Mouse (Mus musculus) gastrocnemius, adult 18-20 months (tissue): Measurements from ENCODE around the gene Spock1. TPM values are rescaled to one million over a fixed set of nuclear protein-coding genes. Genes with fewer than 3 reads are reported as not detected.

ENCODE experiments used
- DNase-seq: peaks from one replicate; pipeline ENCODE4 v3.0.0; 2021; ENCODE audit warnings: low spot score
- total RNA-seq, 2 experiments: library from RNA; stranded (reverse); gene quantifications; 2 replicates each; pipeline ENCODE4 v1.2.3; 2021

Spock1 gene
- total RNA-seq, 2 experiments from 2014 or later: 0.55 to 0.74 TPM

GRCm38 (mm10) chr13:57660523-57660922 lies 247.6 kb downstream of the Spock1 start:
- DNase-seq: no peak

- no peak for DNase-seq
Observed at GRCm38 (mm10) chr13:57659872-57660271, 248.3 kb downstream of the Spock1 start.

GRCm38 (mm10) chr13:57656606-57657005 lies 251.5 kb downstream of the Spock1 start:
- no peak for DNase-seq

GRCm38 (mm10) chr13:57654362-57654761 lies 253.8 kb downstream of the Spock1 start:
- DNase-seq: no peak

GRCm38 (mm10) chr13:57651236-57651635 lies 256.9 kb downstream of the Spock1 start:
- no peak for DNase-seq

DNA sequence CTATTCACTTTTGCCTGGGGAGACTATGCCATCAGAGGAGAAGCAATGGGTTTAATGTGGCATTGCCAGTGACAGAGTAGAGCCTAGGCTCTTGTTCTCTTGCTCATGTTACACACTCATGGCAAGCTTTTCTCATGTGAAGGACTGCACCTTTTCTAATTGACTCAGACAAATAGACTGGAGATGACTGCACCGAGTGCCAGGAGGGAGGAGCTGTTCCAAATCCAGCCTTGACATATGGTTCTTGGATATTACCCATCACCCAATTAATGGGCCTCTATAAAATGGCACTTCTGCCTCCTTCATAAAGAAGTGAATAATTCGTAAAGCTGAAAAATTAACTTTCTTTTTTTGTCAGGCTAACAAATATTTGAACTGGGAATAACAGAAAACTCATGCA lies 259.3 kb downstream of the Spock1 start:
- DNase-seq: no peak

DNA sequence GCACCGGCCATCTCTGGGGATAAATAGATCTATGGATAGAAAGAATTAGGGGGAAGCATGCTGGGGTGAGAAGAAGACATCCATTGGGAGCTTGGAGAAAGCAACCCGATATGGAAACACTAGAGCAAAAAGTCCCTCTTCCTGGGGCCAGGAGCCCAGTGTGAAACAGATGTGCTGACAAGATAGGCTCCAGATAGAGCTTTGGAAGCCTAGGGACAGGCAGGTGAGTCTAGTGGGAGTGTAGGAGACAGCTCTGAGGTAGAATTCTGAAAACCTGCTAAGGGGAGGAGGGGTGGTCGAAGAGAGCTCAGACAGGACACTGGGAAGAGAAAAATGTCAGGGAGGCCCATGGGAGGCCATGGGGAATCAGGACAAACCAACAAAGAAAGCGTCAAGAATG lies 260.7 kb downstream of the Spock1 start:
- DNase-seq: no peak

DNA sequence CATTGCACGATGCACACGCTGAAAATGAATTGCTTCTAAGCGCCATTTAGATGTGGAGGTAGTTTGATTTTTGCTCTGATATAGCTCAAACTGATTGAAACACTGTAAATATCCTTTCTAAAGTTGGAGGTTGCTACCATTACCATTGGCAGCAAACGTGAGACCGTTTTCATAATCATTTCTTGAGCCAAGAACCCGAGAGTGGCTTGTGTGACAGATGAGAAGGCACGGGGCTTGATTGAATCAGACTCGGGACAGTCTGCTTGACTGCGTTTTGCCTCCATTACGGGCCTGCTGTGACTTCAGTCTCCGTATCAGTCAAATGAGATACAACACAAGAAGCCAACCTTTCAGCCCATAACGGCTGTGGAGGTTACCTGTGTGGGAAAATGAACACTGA lies 265.1 kb downstream of the Spock1 start:
- no peak for DNase-seq

GRCm38 (mm10) chr13:57641649-57642048 lies 266.5 kb downstream of the Spock1 start:
- DNase-seq: no peak

GRCm38 (mm10) chr13:57640968-57641367 lies 267.2 kb downstream of the Spock1 start:
- no peak for DNase-seq

GRCm38 (mm10) chr13:57638820-57639219 lies 269.3 kb downstream of the Spock1 start:
- no peak for DNase-seq

- no peak for DNase-seq
Observed at GRCm38 (mm10) chr13:57637606-57638132, 270.5 kb downstream of the Spock1 start.

- DNase-seq: no peak
Observed at GRCm38 (mm10) chr13:57637080-57637572, 271.0 kb downstream of the Spock1 start.

DNA sequence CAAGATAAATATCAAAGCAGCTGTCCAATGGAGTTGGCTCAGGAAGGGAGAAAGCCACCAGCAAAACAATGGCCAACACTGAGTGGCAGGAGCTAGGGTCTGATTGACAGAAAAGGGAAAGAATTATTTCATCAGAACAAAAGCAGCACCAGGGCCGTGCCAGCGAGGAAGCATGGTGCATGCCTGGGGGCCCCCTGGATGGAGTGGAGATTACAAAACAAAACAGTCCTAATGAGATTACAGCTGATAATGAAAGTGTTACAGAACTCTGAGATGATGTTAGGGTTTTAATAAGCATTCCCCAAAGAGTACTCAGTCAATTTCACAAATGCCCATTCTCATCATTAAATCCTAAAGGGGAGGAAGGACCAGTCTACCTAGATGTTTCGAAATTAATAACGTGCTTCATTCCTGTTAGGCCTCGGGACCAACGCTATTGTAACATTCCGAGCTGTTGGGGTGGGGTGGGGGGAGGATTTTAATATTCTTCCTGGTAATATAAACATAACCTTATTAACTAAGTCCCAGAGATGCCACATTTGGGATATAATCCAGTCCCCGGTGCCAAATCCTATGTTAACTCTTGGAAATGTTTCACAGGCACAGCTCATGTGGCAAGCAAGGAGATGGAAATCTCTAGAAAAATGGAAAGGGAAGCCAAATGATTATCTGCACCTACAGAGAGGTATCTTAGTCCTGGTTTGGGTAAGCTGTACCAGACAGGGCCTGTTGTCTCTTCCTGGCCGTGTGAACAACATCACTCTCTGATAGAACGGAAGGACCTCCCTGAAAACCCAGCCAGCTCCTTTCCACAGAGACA lies 271.7 kb downstream of the Spock1 start:
- DNase-seq: no peak

GRCm38 (mm10) chr13:57630532-57630931 lies 277.6 kb downstream of the Spock1 start:
- no peak for DNase-seq

DNA sequence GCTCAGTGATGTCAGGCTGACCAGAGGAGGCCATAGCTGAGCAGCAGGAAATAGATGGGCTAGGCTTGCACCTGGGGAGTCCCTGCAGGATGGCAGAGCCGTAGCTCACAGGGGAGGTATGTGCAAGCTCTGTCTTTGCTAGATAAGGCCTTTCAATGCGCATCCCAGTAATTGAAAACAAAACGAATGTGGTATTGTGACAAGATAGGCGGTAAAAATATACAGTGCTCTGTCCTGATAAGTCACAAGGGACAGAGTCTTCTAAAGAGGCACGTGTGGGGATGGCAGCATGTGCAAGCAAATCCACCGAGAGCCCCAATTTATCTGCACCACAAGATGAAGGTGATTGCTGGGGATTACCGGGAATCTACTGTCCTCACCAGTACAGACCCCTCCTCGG lies 279.9 kb downstream of the Spock1 start:
- DNase-seq: no peak

DNA sequence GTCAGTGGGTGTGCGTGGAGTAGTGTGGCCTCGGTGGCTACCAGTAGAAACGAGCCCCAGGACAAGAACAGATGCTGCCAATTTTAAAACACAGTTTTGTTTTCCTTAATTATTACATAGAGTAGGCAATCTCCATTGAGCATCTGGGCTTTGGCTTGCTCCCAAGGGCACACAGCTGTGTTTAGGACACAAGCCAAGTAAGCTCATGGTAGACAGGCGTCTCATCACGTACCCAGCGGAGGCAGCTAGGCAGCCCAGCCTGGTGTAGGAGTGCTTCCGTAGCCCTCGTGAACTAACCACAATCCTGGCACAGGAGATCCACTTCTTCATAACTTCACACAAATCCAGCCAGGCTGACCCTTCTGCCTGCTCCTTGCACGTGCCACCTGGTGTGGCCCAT lies 281.7 kb downstream of the Spock1 start:
- no peak for DNase-seq

DNA sequence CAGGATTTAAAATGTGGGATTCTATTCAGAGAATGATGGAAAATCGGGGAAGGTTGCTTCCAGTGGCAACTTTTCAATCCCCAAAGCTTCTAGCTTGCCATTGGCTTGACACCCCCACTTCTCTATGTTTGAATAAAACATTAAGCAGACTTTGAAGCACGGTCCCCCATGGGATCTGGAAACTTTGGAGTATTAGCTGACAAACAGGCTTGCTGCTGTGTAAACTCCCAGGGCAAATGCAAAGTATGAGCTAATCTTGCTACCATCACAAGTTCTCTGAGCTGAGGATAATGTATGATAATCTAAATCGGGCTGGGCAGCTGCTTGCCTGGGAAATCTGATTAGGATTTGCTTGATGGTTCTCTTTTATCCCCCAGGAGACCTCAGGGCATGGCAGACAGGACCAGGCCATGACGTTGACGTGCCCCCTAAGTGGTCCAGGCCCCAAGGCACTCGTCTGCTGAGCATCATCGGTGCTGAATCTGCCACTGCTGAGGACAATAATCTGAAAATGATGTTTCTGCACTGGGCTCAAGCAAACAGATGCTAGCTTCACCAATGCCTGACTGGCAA lies 284.1 kb downstream of the Spock1 start:
- no peak for DNase-seq

DNA sequence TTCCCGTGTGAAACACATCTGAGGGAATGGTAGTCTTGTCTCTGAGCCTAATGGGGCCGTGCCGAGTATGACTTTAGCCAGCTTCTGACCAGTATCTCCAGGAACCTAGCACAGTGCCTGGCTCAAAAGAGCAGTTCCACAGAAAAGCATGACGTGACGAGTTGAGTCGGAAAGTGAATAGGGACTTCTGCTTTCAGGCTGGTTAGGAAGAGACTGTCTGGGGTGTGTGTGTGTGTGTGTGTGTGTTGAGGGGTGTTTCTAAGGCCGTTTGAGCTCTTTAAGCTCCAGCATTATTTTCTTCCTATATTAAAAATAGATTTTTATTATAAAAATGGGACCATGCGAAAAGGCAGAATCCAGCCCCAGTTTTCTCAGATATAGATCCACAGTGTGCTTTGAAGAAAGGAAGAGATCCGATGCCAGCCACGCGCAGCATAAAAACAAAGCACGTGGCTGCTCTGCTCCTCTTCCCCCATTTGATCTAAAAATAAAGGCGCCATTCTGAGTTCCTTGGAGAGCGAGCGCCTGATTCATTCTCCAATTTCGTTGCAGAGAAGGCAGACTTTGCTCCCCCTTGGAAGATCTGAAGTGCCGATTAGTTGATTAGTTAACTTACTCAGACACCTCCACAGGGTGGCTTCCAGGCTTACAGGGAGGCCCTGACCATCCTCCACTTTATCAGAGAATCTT lies 288.9 kb downstream of the Spock1 start:
- DNase-seq: no peak

GRCm38 (mm10) chr13:57611326-57612171 lies 296.6 kb downstream of the Spock1 start:
- DNase-seq: no peak

DNA sequence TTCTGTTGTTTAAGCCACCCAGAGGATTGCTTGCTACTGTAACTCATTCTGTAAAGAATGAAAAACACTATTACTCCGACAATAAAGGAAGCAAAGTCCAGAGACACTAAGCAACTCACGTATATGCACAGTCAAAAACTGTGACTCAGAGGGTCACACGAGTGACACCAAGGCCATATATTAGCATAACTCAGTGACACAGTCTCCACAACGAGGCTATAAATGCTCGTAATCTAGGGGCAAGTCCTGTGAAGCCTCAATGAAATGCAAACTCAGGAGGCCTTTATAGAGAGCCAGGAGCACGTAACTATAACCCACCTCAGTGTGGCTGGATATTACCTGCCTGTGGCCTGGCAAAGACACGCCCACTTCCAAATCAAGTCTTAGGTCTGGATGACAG lies 298.2 kb downstream of the Spock1 start:
- DNase-seq: no peak
